In genomic region chr2:23899046-23899445, GRCm38 (mm10) we compare ENCODE assay signal across 16 mouse cellular contexts.
A peak's percentile ranks its signal among the peaks of the same experiment; 100 is the strongest.
DNase-seq lines count a peak whose midpoint lies in the region; TF ChIP-seq lines count a peak whose summit lies in the region.
"Had no signal": no experiment of that assay in that cellular context is flagged by ENCODE, and none has a peak within 500 bp of the region (broad histone marks: within the 10 kb centered on the region; RNA-seq: fewer than 3 reads in every experiment).

No protein-coding gene starts in this region.

- in situ Hi-C loops in CH12.LX (cut with MboI; ENCODE audit: low pct_ligation_motif_present, low pct_unique_long_range_greater_than_20kb, low sequenced_read_pairs) = no loop called here

- H3K4me3 ChIP-seq in CH12.LX (replicated peaks in 1 of 3; ENCODE audit: low read depth in 2 of 3, low read length in 2 of 3, poor library complexity in 1 of 3) = no peak overlapping the region

- no peak for TF ChIP-seq RAD21 in CH12.LX (IDR thresholded peaks at IDR 0.05; ENCODE audit: low read depth, low read length)

- H3K4me1 ChIP-seq in CH12.LX (ENCODE audit: control insufficient read depth in 1 of 2, insufficient read depth in 2 of 2) = peaks cover 5 to 24% of the 10 kb centered on the region in 2 experiments; a peak in 3 of 4 replicates

- no peak overlapping the region for H3K9ac ChIP-seq in CH12.LX (ENCODE audit: insufficient read depth, low read depth)

- no peak for TF ChIP-seq CTCF in CH12.LX (conservative IDR thresholded peaks at IDR 0.05 in 1 of 2, IDR thresholded peaks at IDR 0.05 in 1 of 2; ENCODE audit: low read depth in 2 of 2, low read length in 2 of 2)

- no peaks in the 10 kb centered on the region for H3K36me3 ChIP-seq in CH12.LX (replicated peaks in 1 of 2; ENCODE audit: control insufficient read depth in 1 of 2, insufficient read depth in 1 of 2, low read length in 1 of 2)
- H3K36me3 ChIP-seq: G1E had no signal

- no peak for TF ChIP-seq POLR2A in CH12.LX (IDR thresholded peaks at IDR 0.05; ENCODE audit: low read depth, low read length)

- dilution Hi-C loops in CH12.LX (cut with MboI; ENCODE audit: extremely low pct_ligation_motif_present, extremely low pct_unique_long_range_greater_than_20kb, low sequenced_read_pairs) = no loop called here

- H3K79me2 ChIP-seq in CH12.LX (replicated peaks; ENCODE audit: control insufficient read depth, extremely low read depth, insufficient read depth, poor library complexity, severe bottlenecking) = no peaks in the 10 kb centered on the region

- H3K9me3 ChIP-seq in CH12.LX (replicated peaks; ENCODE audit: low read length) = no peaks in the 10 kb centered on the region
- H3K9me3 ChIP-seq: G1E had no signal

- H3K27me3 ChIP-seq in CH12.LX (replicated peaks) = no peaks in the 10 kb centered on the region
- H3K27me3 ChIP-seq: Patski had no signal

- peak; percentile 40; the same call in 1 of the 2 replicates for TF ChIP-seq EP300 in CH12.LX (IDR thresholded peaks at IDR 0.05; ENCODE audit: low read length)

- DNase-seq in CH12.LX (ENCODE audit: extremely low read depth) = no peak
- no peak for DNase-seq in ovary, postnatal 36 days (ENCODE audit: low spot score)
- DNase-seq: adrenal gland, adult 2 months; adrenal gland, adult 8-10 months; adrenal gland, postnatal 10 days; adrenal gland, postnatal 14 days; adrenal gland, postnatal 25 days; adrenal gland, postnatal 36 days; B cell, adult 2 months; cerebellum, adult 11 months; cerebellum, adult 11-12 months; cerebellum, adult 18-20 months; cerebellum, adult 2 months; cerebellum, adult 8-10 months had no signal

- H3K4me2 ChIP-seq in CH12.LX (ENCODE audit: insufficient read depth, low read depth, poor library complexity, severe bottlenecking) = peak overlapping the region; percentile 22; the same call in 1 of the 2 replicates

- peak overlapping the region; percentile 81 for H3K27ac ChIP-seq in CH12.LX (ENCODE audit: insufficient read depth, low read depth)

TF ChIP-seq in CH12.LX, 34 proteins besides CTCF, POLR2A, EP300 and RAD21:
- TF ChIP-seq MEF2A (IDR thresholded peaks at IDR 0.05; ENCODE audit: borderline replicate concordance, low read depth, low read length) = peak; percentile 95
- no peak for TF ChIP-seq RCOR1 (conservative IDR thresholded peaks at IDR 0.05; ENCODE audit: low read depth, low read length)
- TF ChIP-seq TCF12 (IDR thresholded peaks at IDR 0.05; ENCODE audit: low read depth, low read length) = 0 out of 2 replicates have a peak, but pooled peaks have one; percentile 33
- TF ChIP-seq TBP (conservative IDR thresholded peaks at IDR 0.05; ENCODE audit: low read depth, low read length) = 0 out of 2 replicates have a peak, but pooled peaks have one; percentile 32
